Mouse (Mus musculus) C2C12 (cell line): ENCODE measurements around the gene Med21. TPM values are rescaled to one million over a fixed set of nuclear protein-coding genes. Genes with fewer than 3 reads are reported as not detected.

Source experiments
- H3K27me3 ChIP-seq: one replicate; pipeline ENCODE4 v1.6.1; 2011; ENCODE audit not compliant: control insufficient read depth, insufficient read depth, insufficient read length
- H3K36me3 ChIP-seq: one replicate; pipeline ENCODE4 v1.6.1; 2011; ENCODE audit not compliant: control insufficient read depth, insufficient read depth
- H3K4me3 ChIP-seq: one replicate; pipeline ENCODE4 v1.5.1; 2011; ENCODE audit warnings: mild to moderate bottlenecking, control low read depth; ENCODE audit not compliant: poor library complexity, insufficient read depth, severe bottlenecking
- H3K79me2 ChIP-seq: one replicate; pipeline ENCODE4 v1.6.1; 2011; ENCODE audit not compliant: control insufficient read depth, insufficient read depth
- H3K79me3 ChIP-seq: one replicate; pipeline ENCODE4 v1.6.1; 2011; ENCODE audit warnings: low read depth, control low read depth
- H3ac ChIP-seq: one replicate; pipeline ENCODE3; 2011; ENCODE audit warnings: low read depth; ENCODE audit not compliant: control insufficient read depth, insufficient read length
- CEBPB ChIP-seq: IDR thresholded peaks from one replicate; pipeline ENCODE4 v1.6.1; 2011; ENCODE audit warnings: low read depth, mild to moderate bottlenecking, control low read depth, moderate library complexity
- CTCF ChIP-seq: IDR thresholded peaks from one replicate; pipeline ENCODE4 v1.5.1; 2011; ENCODE audit not compliant: control insufficient read depth, insufficient read depth, insufficient read length
- FOSL1 ChIP-seq: IDR thresholded peaks from one replicate; pipeline ENCODE4 v1.8.0; 2011; ENCODE audit warnings: mild to moderate bottlenecking, low read length; ENCODE audit not compliant: poor library complexity, insufficient read depth, severe bottlenecking
- MAX ChIP-seq: IDR thresholded peaks from one replicate; pipeline ENCODE4 v1.6.1; 2011; ENCODE audit warnings: mild to moderate bottlenecking, control low read depth
- MYOD1 ChIP-seq: IDR thresholded peaks from one replicate; pipeline ENCODE4 v1.6.1; 2011; ENCODE audit warnings: low read depth; ENCODE audit not compliant: control insufficient read depth, insufficient read length
- MYOG ChIP-seq: IDR thresholded peaks from one replicate; pipeline ENCODE4 v1.6.1; 2011; ENCODE audit not compliant: control insufficient read depth, insufficient read length; ENCODE audit errors: extremely low read depth
- USF1 ChIP-seq: IDR thresholded peaks from one replicate; pipeline ENCODE4 v1.6.1; 2011; ENCODE audit warnings: low read depth, mild to moderate bottlenecking, control low read depth, moderate library complexity
- polyA plus RNA-seq: library from polyadenylated mRNA; unstranded; fragments of >200 nt; fragmentation: generic; extraction: Trizol; gene quantifications from one replicate; pipeline ENCODE4 v1.2.1, GENCODE M21; 2012; ENCODE audit warnings: missing spikeins

Gene Med21
- polyA plus RNA-seq, 1 experiment, result 49.0 TPM

GRCm38 (mm10) chr6:146688861-146689260 lies 46.5 kb downstream of the Med21 start:
- H3K79me3 ChIP-seq, result no peaks in the 10 kb centered on the region
- no peaks in the 10 kb centered on the region for H3K27me3 ChIP-seq
- no peaks in the 10 kb centered on the region for H3K79me2 ChIP-seq
- no peaks in the 10 kb centered on the region for H3K36me3 ChIP-seq
- TF ChIP-seq MYOG, result no peak
- H3ac ChIP-seq, result no peak overlapping the region
- H3K4me3 ChIP-seq, result no peak overlapping the region

- Histone ChIP-seq H3K79me3 (no peaks in the 10 kb centered on the region), H3K27me3 (no peaks in the 10 kb centered on the region), H3K79me2 (no peaks in the 10 kb centered on the region), H3ac (no peak overlapping the region), H3K4me3 (no peak overlapping the region), H3K36me3 (no peaks in the 10 kb centered on the region)
- TF ChIP-seq CEBPB, result no peak
- no peak for TF ChIP-seq FOSL1
- no peak for TF ChIP-seq USF1
- TF ChIP-seq CTCF, result no peak
- no peak for TF ChIP-seq MYOG
- TF ChIP-seq MAX, result no peak
- no peak for TF ChIP-seq MYOD1
These were observed 55.4 kb downstream of the Med21 start for GRCm38 (mm10) chr6:146697767-146698166.

GRCm38 (mm10) chr6:146698376-146698775 lies 56.0 kb downstream of the Med21 start:
- H3K27me3 ChIP-seq, result no peaks in the 10 kb centered on the region
- TF ChIP-seq MYOG, result no peak
- no peak for TF ChIP-seq USF1

More at GRCm38 (mm10) chr6:146698376-146698775, 56.0 kb downstream of the Med21 start:
- no peak overlapping the region for H3K4me3 ChIP-seq
- no peak overlapping the region for H3ac ChIP-seq
- H3K79me2 ChIP-seq, result no peaks in the 10 kb centered on the region
- no peaks in the 10 kb centered on the region for H3K36me3 ChIP-seq
- no peaks in the 10 kb centered on the region for H3K79me3 ChIP-seq

Other genes with a start within 250 kb of the Med21 start
- 2.6 TPM for gene Itpr2, start 140.3 kb upstream of the Med21 start, polyA plus RNA-seq
- gene Fgfr1op2, start 65.3 kb upstream of the Med21 start, polyA plus RNA-seq, result 42.4 TPM
- gene Ints13, start 64.7 kb upstream of the Med21 start, polyA plus RNA-seq, result 28.0 TPM
- 5.8 TPM for gene Tm7sf3, start 277 bp downstream of the Med21 start, polyA plus RNA-seq
- 3.0 TPM for gene Stk38l, start 82.4 kb downstream of the Med21 start, polyA plus RNA-seq
- 0.49 TPM for gene Arntl2, start 153.5 kb downstream of the Med21 start, polyA plus RNA-seq
- not detected for gene Smco2, start 207.6 kb downstream of the Med21 start, polyA plus RNA-seq
- 61.1 TPM for gene Ppfibp1, start 245.9 kb downstream of the Med21 start, polyA plus RNA-seq